Mouse (Mus musculus): Measurements from ENCODE around the gene Aadacl4. TPM values are rescaled to one million over a fixed set of nuclear protein-coding genes. Genes with fewer than 3 reads are reported as not detected.
"Not testable (repeated sequence)": the region's sequence is repeated elsewhere in the genome, so short reads cannot be mapped to it uniquely, and the experiment has no call there.

The Aadacl4 gene
- polyA plus RNA-seq (2015; fragmentation: Nextera tagmentation; extraction: Ambion mirVana), result not detected in 2 replicates

GRCm38 (mm10) chr4:144613407-144613806 is at the start of gene Aadacl4:
Gene Aadacl4, plus strand, starts transcription at chr4:144613707.
- Histone ChIP-seq H3K4me3 (no peak within 1 kb of the TSS), H3K27ac (no peak within 1 kb of the TSS), H3K9me3 (0 out of 2 replicates have a peak, but pooled peaks cover 4% of the 10 kb centered on the region), H3K36me3 (no peaks in the 10 kb centered on the region), H3K4me2 (no peak within 1 kb of the TSS), H3K9ac (no peak within 1 kb of the TSS), H3K27me3 (no peaks in the 10 kb centered on the region), H3K4me1 (no peaks in the 10 kb centered on the region)
- 45% methylated on average over 1 of the region's 1 CpGs for WGBS
- ATAC-seq (ENCODE audit: insufficient number of reproducible peaks, low FRiP score, low TSS enrichment, low read depth), result no peak

- Histone ChIP-seq H3K36me3 (no peaks in the 10 kb centered on the region), H3K9ac (no peak within 1 kb of the TSS), H3K27ac (no peak within 1 kb of the TSS), H3K4me2 (no peak within 1 kb of the TSS), H3K4me1 (no peaks in the 10 kb centered on the region), H3K27me3 (no peaks in the 10 kb centered on the region), H3K4me3 (no peak within 1 kb of the TSS), H3K9me3 (no peaks in the 10 kb centered on the region)
- no peak for ATAC-seq (ENCODE audit: insufficient number of reproducible peaks, low FRiP score, low TSS enrichment, low read depth)
- WGBS, result 92% methylated on average over 1 of the region's 1 CpGs
Measured at GRCm38 (mm10) chr4:144565034-144565433, 48.5 kb upstream of the Aadacl4 start, which contains the start of gene Gm13124. Gene Gm13124, minus strand, starts transcription at chr4:144565134.

- Histone ChIP-seq H3K4me3 (no peak overlapping the region), H3K27me3 (no peaks in the 10 kb centered on the region), H3K4me2 (no peak overlapping the region), H3K9me3 (no peaks in the 10 kb centered on the region), H3K27ac (no peak overlapping the region), H3K4me1 (no peaks in the 10 kb centered on the region), H3K36me3 (no peaks in the 10 kb centered on the region), H3K9ac (no peak overlapping the region)
- ATAC-seq (ENCODE audit: insufficient number of reproducible peaks, low FRiP score, low TSS enrichment, low read depth), result no peak
Measured at GRCm38 (mm10) chr4:144567752-144568151, 45.8 kb upstream of the Aadacl4 start.

- not testable (repeated sequence) for H3K27ac ChIP-seq; H3K27me3 ChIP-seq; H3K4me2 ChIP-seq; H3K4me3 ChIP-seq; H3K4me1 ChIP-seq; ATAC-seq (ENCODE audit: insufficient number of reproducible peaks, low FRiP score, low TSS enrichment, low read depth); H3K36me3 ChIP-seq; H3K9me3 ChIP-seq; H3K9ac ChIP-seq
- 82% methylated on average over 13 of the region's 16 CpGs for WGBS
Measured at GRCm38 (mm10) chr4:144586207-144586606, 27.3 kb upstream of the Aadacl4 start.

GRCm38 (mm10) chr4:144592790-144593189 is 20.7 kb upstream of the Aadacl4 start:
- Histone ChIP-seq H3K27me3 (no peaks in the 10 kb centered on the region), H3K4me1 (no peaks in the 10 kb centered on the region), H3K36me3 (no peaks in the 10 kb centered on the region), H3K4me2 (no peak overlapping the region), H3K27ac (no peak overlapping the region), H3K9me3 (no peaks in the 10 kb centered on the region), H3K9ac (no peak overlapping the region), H3K4me3 (no peak overlapping the region)
- ATAC-seq (ENCODE audit: insufficient number of reproducible peaks, low FRiP score, low TSS enrichment, low read depth), result no peak

- H3K4me2 ChIP-seq, result no peak overlapping the region
- no peak overlapping the region for H3K27ac ChIP-seq
- no peaks in the 10 kb centered on the region for H3K4me1 ChIP-seq
- H3K9me3 ChIP-seq, result 0 out of 2 replicates have a peak, but pooled peaks cover 4% of the 10 kb centered on the region
- H3K27me3 ChIP-seq, result no peaks in the 10 kb centered on the region
- H3K4me3 ChIP-seq, result no peak overlapping the region
- WGBS, result 77% methylated on average over 1 of the region's 1 CpGs
- ATAC-seq (ENCODE audit: insufficient number of reproducible peaks, low FRiP score, low TSS enrichment, low read depth), result no peak
- no peak overlapping the region for H3K9ac ChIP-seq
- no peaks in the 10 kb centered on the region for H3K36me3 ChIP-seq
Measured at GRCm38 (mm10) chr4:144614586-144614985, 1.1 kb downstream of the Aadacl4 start.

GRCm38 (mm10) chr4:144638263-144638662 is 24.8 kb downstream of the Aadacl4 start:
- no peak overlapping the region for H3K9ac ChIP-seq
- no peaks in the 10 kb centered on the region for H3K4me1 ChIP-seq
- H3K36me3 ChIP-seq, result no peaks in the 10 kb centered on the region
- H3K9me3 ChIP-seq, result no peaks in the 10 kb centered on the region
- H3K27ac ChIP-seq, result no peak overlapping the region
- no peak overlapping the region for H3K4me2 ChIP-seq
- H3K27me3 ChIP-seq, result no peaks in the 10 kb centered on the region
- no peak for ATAC-seq (ENCODE audit: insufficient number of reproducible peaks, low FRiP score, low TSS enrichment, low read depth)
- no peak overlapping the region for H3K4me3 ChIP-seq

Other genes with a start within 250 kb of the Aadacl4 start
- not detected in 2 replicates for gene Pramef20, start 235.8 kb upstream of the Aadacl4 start, polyA plus RNA-seq (2015; fragmentation: Nextera tagmentation; extraction: Ambion mirVana)
- 0.41 and 0.76 TPM in 2 replicates for gene Pramef12, start 205.2 kb upstream of the Aadacl4 start, polyA plus RNA-seq (2015; fragmentation: Nextera tagmentation; extraction: Ambion mirVana)
- not detected in 2 replicates for gene 1700012P22Rik, start 174.9 kb upstream of the Aadacl4 start, polyA plus RNA-seq (2015; fragmentation: Nextera tagmentation; extraction: Ambion mirVana)
- not detected in 2 replicates for gene Gm9944, start 160.4 kb upstream of the Aadacl4 start, polyA plus RNA-seq (2015; fragmentation: Nextera tagmentation; extraction: Ambion mirVana)
- gene Aadacl3, start 150.0 kb upstream of the Aadacl4 start, polyA plus RNA-seq (2015; fragmentation: Nextera tagmentation; extraction: Ambion mirVana), result not detected in 2 replicates
- gene 9430007A20Rik, start 93.9 kb upstream of the Aadacl4 start, polyA plus RNA-seq (2015; fragmentation: Nextera tagmentation; extraction: Ambion mirVana), result not detected in 2 replicates
- not detected in 2 replicates for gene Gm13124, start 48.6 kb upstream of the Aadacl4 start, polyA plus RNA-seq (2015; fragmentation: Nextera tagmentation; extraction: Ambion mirVana)
- not detected in 2 replicates for gene Gm436, start 72.7 kb downstream of the Aadacl4 start, polyA plus RNA-seq (2015; fragmentation: Nextera tagmentation; extraction: Ambion mirVana)
- 0.37 and 0.46 TPM in 2 replicates for gene Gm13178, start 107.7 kb downstream of the Aadacl4 start, polyA plus RNA-seq (2015; fragmentation: Nextera tagmentation; extraction: Ambion mirVana)
- 0.37 and 0.63 TPM in 2 replicates for gene Gm438, start 172.9 kb downstream of the Aadacl4 start, polyA plus RNA-seq (2015; fragmentation: Nextera tagmentation; extraction: Ambion mirVana)

All from limb, embryonic 15.5 days (tissue).